Mouse (Mus musculus) G1E (cell line): ENCODE results near the gene Nhlrc2.

ENCODE experiments used
- CTCF ChIP-seq: IDR thresholded peaks from 2 replicates; pipeline ENCODE4 v1.5.1; 2012; ENCODE audit warnings: low read depth, low read length, inconsistent platforms, mixed read lengths
- GATA1 ChIP-seq: IDR thresholded peaks from 2 replicates; pipeline ENCODE4 v1.6.1; 2012; ENCODE audit warnings: borderline replicate concordance, low read length, inconsistent platforms, mixed read lengths
- POLR2AphosphoS5 ChIP-seq: IDR thresholded peaks from 2 replicates; pipeline ENCODE4 v1.6.1; 2012; ENCODE audit warnings: low read depth, low read length, inconsistent platforms; ENCODE audit not compliant: insufficient replicate concordance

- no peak for TF ChIP-seq CTCF
- TF ChIP-seq GATA1, result no peak
- no peak for TF ChIP-seq POLR2AphosphoS5
These were observed 13.7 kb upstream of the Nhlrc2 start for GRCm38 (mm10) chr19:56534337-56534736.
